Mouse (Mus musculus) cerebellum, adult (tissue): ENCODE measurements around the gene Cacna1e.

ENCODE experiments used
- ATAC-seq: cut with Nextera tagmentation; 2 replicates; pipeline ENCODE4 v1.9.2; 2017; ENCODE audit warnings: mild to moderate bottlenecking, moderate library complexity, mixed read lengths; ENCODE audit not compliant: insufficient number of reproducible peaks, low FRiP score, low TSS enrichment

Gene Cacna1e

GRCm38 (mm10) chr1:154536763-154537162 lies 347.5 kb downstream of the Cacna1e start:
- no peak for ATAC-seq

GRCm38 (mm10) chr1:154532987-154533940 lies 351.0 kb downstream of the Cacna1e start:
- no peak for ATAC-seq

- no peak for ATAC-seq
These were observed 354.6 kb downstream of the Cacna1e start for GRCm38 (mm10) chr1:154529666-154530065.

GRCm38 (mm10) chr1:154528803-154529202 lies 355.5 kb downstream of the Cacna1e start:
- no peak for ATAC-seq

GRCm38 (mm10) chr1:154520715-154521114 lies 363.6 kb downstream of the Cacna1e start:
- ATAC-seq, result no peak

- ATAC-seq, result no peak
These were observed 369.0 kb downstream of the Cacna1e start for GRCm38 (mm10) chr1:154515350-154515749.

GRCm38 (mm10) chr1:154511736-154512135 lies 372.6 kb downstream of the Cacna1e start:
- no peak for ATAC-seq

GRCm38 (mm10) chr1:154504005-154504404 lies 380.3 kb downstream of the Cacna1e start:
- ATAC-seq, result no peak

GRCm38 (mm10) chr1:154500869-154501268 lies 383.4 kb downstream of the Cacna1e start:
- no peak for ATAC-seq

GRCm38 (mm10) chr1:154500187-154500866 lies 384.0 kb downstream of the Cacna1e start:
- ATAC-seq, result peak; percentile 64; the same call in 1 of the 2 replicates

GRCm38 (mm10) chr1:154498821-154499220 lies 385.5 kb downstream of the Cacna1e start:
- no peak for ATAC-seq

- no peak for ATAC-seq
These were observed 393.2 kb downstream of the Cacna1e start for GRCm38 (mm10) chr1:154491071-154491470.

- ATAC-seq, result no peak
These were observed 407.6 kb downstream of the Cacna1e start for GRCm38 (mm10) chr1:154476671-154477070.

- no peak for ATAC-seq
These were observed 408.6 kb downstream of the Cacna1e start for GRCm38 (mm10) chr1:154475706-154476105.

GRCm38 (mm10) chr1:154474156-154474555 lies 410.1 kb downstream of the Cacna1e start:
- ATAC-seq, result no peak

- ATAC-seq, result no peak
These were observed 417.0 kb downstream of the Cacna1e start for GRCm38 (mm10) chr1:154467265-154467664.

GRCm38 (mm10) chr1:154461521-154461920 lies 422.8 kb downstream of the Cacna1e start:
- peak; percentile 85 for ATAC-seq

- ATAC-seq, result no peak
These were observed 424.2 kb downstream of the Cacna1e start for GRCm38 (mm10) chr1:154460067-154460466.

- ATAC-seq, result no peak
These were observed 425.7 kb downstream of the Cacna1e start for GRCm38 (mm10) chr1:154458601-154459000.

- ATAC-seq, result no peak; the same call in 1 of the 2 replicates
These were observed 433.5 kb downstream of the Cacna1e start for GRCm38 (mm10) chr1:154450799-154451198.

GRCm38 (mm10) chr1:154446456-154446855 lies 437.8 kb downstream of the Cacna1e start:
- ATAC-seq, result no peak
